Mouse (Mus musculus) limb, embryonic 13.5 days (tissue): ENCODE data around the gene Nr2c2. TPM values are rescaled to one million over a fixed set of nuclear protein-coding genes. Genes with fewer than 3 reads are reported as not detected.

Experiments
- ATAC-seq: fragments of 200-750 bp; cut with Nextera tagmentation; 2 replicates; pipeline ENCODE4 v1.8.0; 2017; ENCODE audit warnings: low read depth, moderate number of reproducible peaks, moderate TSS enrichment; ENCODE audit not compliant: low FRiP score
- H3K27ac ChIP-seq: fragments of 300-500 bp; sonication (generic); 2 replicates; pipeline ENCODE4 v1.5.1; 2015; ENCODE audit warnings: inconsistent platforms, mild to moderate bottlenecking, moderate library complexity
- H3K27me3 ChIP-seq: fragments of 300-500 bp; sonication (generic); 2 replicates; pipeline ENCODE4 v1.6.1; 2015; ENCODE audit warnings: mild to moderate bottlenecking, inconsistent platforms
- H3K36me3 ChIP-seq: fragments of 300-500 bp; sonication (generic); 2 replicates; pipeline ENCODE4 v1.6.1; 2015; ENCODE audit warnings: inconsistent platforms, mild to moderate bottlenecking, moderate library complexity
- H3K4me1 ChIP-seq: fragments of 300-500 bp; sonication (generic); 2 replicates; pipeline ENCODE4 v1.6.1; 2015; ENCODE audit warnings: inconsistent platforms
- H3K4me2 ChIP-seq: fragments of 300-500 bp; sonication (generic); replicated peaks from 2 replicates; pipeline ENCODE4 v1.6.1; 2015; ENCODE audit warnings: inconsistent platforms, mild to moderate bottlenecking, moderate library complexity
- H3K4me3 ChIP-seq: fragments of 300-500 bp; sonication (generic); 2 replicates; pipeline ENCODE4 v1.5.1; 2015; ENCODE audit warnings: moderate library complexity, mild to moderate bottlenecking, inconsistent platforms
- H3K9ac ChIP-seq: fragments of 300-500 bp; sonication (generic); 2 replicates; pipeline ENCODE4 v1.6.1; 2015; ENCODE audit warnings: mild to moderate bottlenecking, inconsistent platforms
- H3K9me3 ChIP-seq: fragments of 300-500 bp; sonication (generic); 2 replicates; pipeline ENCODE4 v1.6.1; 2016; ENCODE audit warnings: inconsistent platforms
- WGBS: fragments of 180-500 bp; shearing (Covaris S2); methylation state at CpG from one replicate; pipeline ENCODE4 v1.1.7; 2015; 5-methylcytosine and 5-hydroxymethylcytosine counted together
- polyA plus RNA-seq: library from polyadenylated mRNA; unstranded; fragments of >200 nt; fragmentation: Nextera tagmentation; extraction: Ambion mirVana; gene quantifications from 2 replicates; pipeline ENCODE4 v1.2.1, GENCODE M21; 2015

Nr2c2 gene
- 21.1 and 24.3 TPM in 2 replicates for polyA plus RNA-seq

GRCm38 (mm10) chr6:92091130-92091591 is at the start of gene Nr2c2:
Gene Nr2c2, plus strand, starts transcription at chr6:92091390.
- under 1% methylated on average over 46 of the region's 58 CpGs for WGBS
- H3K4me1 ChIP-seq = peaks cover 38% of the 10 kb centered on the region
- H3K36me3 ChIP-seq = no peaks in the 10 kb centered on the region
- peak within 1 kb of the TSS; percentile 98 for H3K9ac ChIP-seq
- H3K9me3 ChIP-seq = no peaks in the 10 kb centered on the region
- H3K27ac ChIP-seq = peak within 1 kb of the TSS; percentile 99
- no peaks in the 10 kb centered on the region for H3K27me3 ChIP-seq
- peak within 1 kb of the TSS; percentile 94 for H3K4me3 ChIP-seq
- peak; percentile 20; the same call in 1 of the 2 replicates for ATAC-seq
- H3K4me2 ChIP-seq = peak within 1 kb of the TSS; percentile 81

DNA sequence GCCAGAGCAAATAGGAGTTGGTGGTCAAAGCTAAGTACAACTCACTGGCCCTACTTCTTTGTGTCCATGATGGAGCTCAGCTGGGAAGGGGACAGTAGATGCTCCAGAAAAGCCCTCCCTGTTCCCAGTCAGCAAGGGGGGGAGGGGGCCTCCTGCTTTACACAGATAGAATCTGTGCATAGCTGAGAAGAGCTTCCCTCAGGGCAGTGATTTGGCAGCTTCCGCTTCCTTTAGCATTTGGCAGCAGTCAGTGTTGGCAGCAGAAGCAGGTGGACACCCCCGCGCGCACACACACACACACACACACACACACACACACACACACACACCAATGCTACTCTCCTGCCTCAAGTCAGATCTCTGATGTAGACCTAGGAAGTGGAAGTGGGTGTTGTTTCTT is 49.1 kb upstream of the Nr2c2 start:
- Histone ChIP-seq H3K9me3 (no peaks in the 10 kb centered on the region), H3K27me3 (no peaks in the 10 kb centered on the region), H3K27ac (no peak overlapping the region), H3K9ac (no peak overlapping the region), H3K4me1 (no peaks in the 10 kb centered on the region), H3K4me2 (no peak overlapping the region), H3K36me3 (no peaks in the 10 kb centered on the region), H3K4me3 (no peak overlapping the region)
- WGBS = 85% methylated on average over 3 of the region's 4 CpGs
- ATAC-seq = no peak

DNA sequence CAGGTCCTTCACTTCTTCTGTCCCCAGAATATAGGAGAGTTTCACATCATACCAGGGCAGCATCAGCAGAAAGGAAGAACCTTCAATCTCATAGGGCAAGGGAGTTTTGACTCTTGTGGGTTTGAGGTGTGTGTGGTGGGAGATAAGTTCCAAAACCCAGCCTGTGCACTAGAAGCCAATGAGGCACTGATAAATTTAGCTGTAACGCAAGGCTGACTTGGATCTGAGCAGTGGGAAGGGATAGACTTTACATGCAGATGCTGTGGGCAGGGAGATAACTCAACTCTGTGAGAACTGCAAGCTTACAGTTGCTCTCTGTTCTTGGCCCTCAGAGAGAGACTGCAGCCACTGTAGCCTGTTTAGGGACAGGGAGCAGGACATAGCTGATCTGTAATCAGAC is 48.3 kb upstream of the Nr2c2 start:
- no peak overlapping the region for H3K27ac ChIP-seq
- no peaks in the 10 kb centered on the region for H3K36me3 ChIP-seq
- 81% methylated on average over 1 of the region's 1 CpGs for WGBS
- no peak for ATAC-seq
- no peak overlapping the region for H3K4me2 ChIP-seq
- no peaks in the 10 kb centered on the region for H3K27me3 ChIP-seq
- H3K4me1 ChIP-seq = no peaks in the 10 kb centered on the region
- H3K9me3 ChIP-seq = no peaks in the 10 kb centered on the region
- H3K4me3 ChIP-seq = no peak overlapping the region
- no peak overlapping the region for H3K9ac ChIP-seq

DNA sequence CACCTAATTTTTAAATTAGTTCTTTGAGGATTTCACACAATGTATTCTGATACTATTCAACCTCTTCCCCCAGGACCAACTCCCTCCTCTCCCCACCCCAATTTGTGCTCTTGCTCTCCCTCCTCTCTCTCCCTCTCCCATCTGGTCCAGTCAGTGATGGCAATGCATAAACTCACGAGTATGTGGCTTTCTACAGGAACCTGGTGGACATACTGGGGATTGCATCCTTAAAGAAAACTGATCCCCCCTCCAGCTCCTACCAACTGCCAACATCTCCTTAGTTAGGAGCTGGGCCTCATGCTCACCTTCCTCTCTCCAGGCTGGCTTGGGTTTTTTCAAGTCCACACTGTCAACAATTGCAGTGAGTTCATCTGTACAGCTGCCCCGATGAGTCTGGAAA is 33.4 kb upstream of the Nr2c2 start:
- WGBS = 50% methylated on average over 2 of the region's 2 CpGs
- no peak for ATAC-seq

GRCm38 (mm10) chr6:92061725-92062124 is 29.5 kb upstream of the Nr2c2 start:
- ATAC-seq = no peak
- no peaks in the 10 kb centered on the region for H3K9me3 ChIP-seq
- H3K9ac ChIP-seq = no peak overlapping the region
- no peak overlapping the region for H3K27ac ChIP-seq
- H3K4me3 ChIP-seq = no peak overlapping the region
- peaks cover 12% of the 10 kb centered on the region for H3K4me1 ChIP-seq
- no peak overlapping the region for H3K4me2 ChIP-seq
- WGBS = 56% methylated on average over 5 of the region's 5 CpGs
- H3K36me3 ChIP-seq = no peaks in the 10 kb centered on the region
- no peaks in the 10 kb centered on the region for H3K27me3 ChIP-seq

More for the DNA sequence above, 33.4 kb upstream of the Nr2c2 start:
- Histone ChIP-seq H3K27me3 (no peaks in the 10 kb centered on the region), H3K4me1 (peaks cover 12% of the 10 kb centered on the region), H3K36me3 (no peaks in the 10 kb centered on the region), H3K4me2 (no peak overlapping the region), H3K9ac (no peak overlapping the region), H3K9me3 (no peaks in the 10 kb centered on the region; the same call in 1 of the 2 replicates), H3K4me3 (no peak overlapping the region), H3K27ac (no peak overlapping the region)

- Histone ChIP-seq H3K9me3 (no peaks in the 10 kb centered on the region), H3K4me2 (no peak overlapping the region), H3K27ac (no peak overlapping the region), H3K27me3 (no peaks in the 10 kb centered on the region), H3K4me3 (no peak overlapping the region), H3K4me1 (peaks cover 12% of the 10 kb centered on the region), H3K36me3 (no peaks in the 10 kb centered on the region), H3K9ac (no peak overlapping the region)
- WGBS = 85% methylated on average over 2 of the region's 2 CpGs
- no peak for ATAC-seq
These were observed 27.7 kb upstream of the Nr2c2 start for GRCm38 (mm10) chr6:92063452-92063851.

DNA sequence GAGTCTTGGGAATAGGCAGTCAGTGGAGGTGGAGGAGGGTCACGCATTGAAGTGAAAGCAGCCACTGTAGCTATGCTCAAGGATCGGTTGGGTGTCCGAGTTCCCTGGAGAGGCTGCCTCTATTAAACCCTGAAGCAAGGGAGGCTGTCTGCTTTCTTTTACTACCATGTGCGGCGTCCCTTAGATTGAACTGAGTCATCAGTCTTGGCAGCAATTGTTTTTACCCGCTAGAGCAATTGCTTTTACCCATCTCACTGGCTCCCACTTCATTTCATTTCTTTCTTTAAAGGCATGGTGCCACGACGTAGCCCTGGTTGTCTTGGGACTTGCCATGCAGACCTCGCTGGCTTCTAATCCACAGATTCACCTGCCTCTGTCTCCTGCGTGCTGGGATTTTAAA is 27.1 kb upstream of the Nr2c2 start:
- Histone ChIP-seq H3K9ac (no peak overlapping the region), H3K27me3 (no peaks in the 10 kb centered on the region), H3K4me2 (no peak overlapping the region), H3K27ac (no peak overlapping the region), H3K4me3 (no peak overlapping the region), H3K36me3 (no peaks in the 10 kb centered on the region), H3K4me1 (peaks cover 12% of the 10 kb centered on the region), H3K9me3 (no peaks in the 10 kb centered on the region)
- no peak for ATAC-seq
- 75% methylated on average over 10 of the region's 10 CpGs for WGBS

DNA sequence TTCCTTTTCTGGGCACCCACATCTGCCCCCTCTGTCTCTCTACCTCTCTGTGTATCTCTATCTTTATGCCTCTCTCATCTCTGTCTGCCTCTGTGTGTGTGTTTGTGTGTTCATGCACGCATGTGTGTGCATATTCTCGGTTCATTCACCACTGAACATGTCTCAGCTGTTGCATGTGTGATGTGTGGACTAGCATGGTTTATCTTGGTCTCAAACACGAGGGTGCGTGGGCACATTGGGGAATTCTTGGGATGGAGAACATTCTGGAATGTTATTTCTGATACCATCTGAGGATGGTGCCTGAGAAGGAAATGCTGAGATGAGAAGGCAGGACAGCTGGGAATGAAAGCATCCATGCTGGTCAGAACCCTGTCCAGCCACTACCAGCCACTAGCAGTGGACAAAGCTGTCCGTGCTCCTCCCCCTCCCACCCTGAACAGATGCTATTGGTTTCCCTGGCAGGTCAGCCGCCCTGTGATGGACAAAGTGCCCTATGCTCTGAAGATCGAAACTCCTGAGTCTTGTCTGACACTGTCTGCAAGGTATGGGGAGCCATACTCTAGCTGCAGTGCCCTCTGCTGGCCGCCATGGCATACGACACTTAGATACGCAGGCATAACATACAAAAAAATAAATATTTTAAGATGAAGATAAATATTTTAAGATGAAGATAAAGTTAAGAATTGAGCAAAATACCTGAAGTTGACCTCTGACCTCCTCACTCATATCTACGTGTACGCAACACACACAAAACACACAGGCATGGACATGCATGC is 25.3 kb upstream of the Nr2c2 start:
- Histone ChIP-seq H3K9ac (no peak overlapping the region), H3K4me1 (peaks cover 12% of the 10 kb centered on the region), H3K36me3 (no peaks in the 10 kb centered on the region), H3K9me3 (no peaks in the 10 kb centered on the region), H3K4me3 (no peak overlapping the region), H3K27ac (no peak overlapping the region), H3K4me2 (no peak overlapping the region), H3K27me3 (no peaks in the 10 kb centered on the region)
- WGBS = 51% methylated on average over 12 of the region's 12 CpGs
- ATAC-seq = 0 out of 2 replicates have a peak, but pooled peaks have one; percentile 30

DNA sequence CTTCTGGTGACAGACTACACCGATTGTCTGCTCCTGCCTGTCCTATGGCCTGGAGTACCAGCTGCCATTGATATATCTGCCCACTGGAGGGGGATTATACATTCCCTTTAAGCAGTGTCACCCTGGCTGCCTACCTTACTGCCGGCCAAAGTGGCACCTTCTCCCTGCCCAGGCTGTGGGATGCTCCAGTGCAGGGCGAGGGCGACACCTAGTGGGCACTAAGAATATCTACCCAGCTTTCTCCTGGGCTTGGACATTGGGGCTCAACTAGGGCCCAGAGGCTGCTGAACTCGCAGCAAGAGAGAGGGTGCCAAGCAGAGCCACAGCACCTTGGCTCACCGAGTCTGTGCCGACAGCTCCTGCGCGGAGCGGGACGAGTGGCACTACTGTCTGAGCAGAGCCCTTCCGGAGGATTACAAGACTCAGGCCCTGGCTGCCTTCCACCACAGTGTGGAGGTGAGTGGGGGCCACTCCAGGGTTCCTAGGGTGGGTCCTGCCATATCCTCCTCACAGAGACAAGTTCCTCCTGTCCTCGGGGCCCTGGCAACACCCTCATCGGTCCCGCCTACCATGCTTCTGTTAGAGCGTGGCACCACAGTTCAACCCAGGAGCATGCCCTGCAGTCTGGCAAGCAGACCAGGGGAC is 23.9 kb upstream of the Nr2c2 start:
- H3K27me3 ChIP-seq = no peaks in the 10 kb centered on the region
- H3K4me1 ChIP-seq = peaks cover 4% of the 10 kb centered on the region; the same call in 1 of the 2 replicates
- H3K4me2 ChIP-seq = no peak overlapping the region
- H3K4me3 ChIP-seq = no peak overlapping the region
- no peaks in the 10 kb centered on the region for H3K9me3 ChIP-seq
- 31% methylated on average over 16 of the region's 16 CpGs for WGBS
- no peaks in the 10 kb centered on the region for H3K36me3 ChIP-seq
- no peak overlapping the region for H3K27ac ChIP-seq
- no peak overlapping the region; the same call in 1 of the 2 replicates for H3K9ac ChIP-seq
- ATAC-seq = peak; percentile 74

DNA sequence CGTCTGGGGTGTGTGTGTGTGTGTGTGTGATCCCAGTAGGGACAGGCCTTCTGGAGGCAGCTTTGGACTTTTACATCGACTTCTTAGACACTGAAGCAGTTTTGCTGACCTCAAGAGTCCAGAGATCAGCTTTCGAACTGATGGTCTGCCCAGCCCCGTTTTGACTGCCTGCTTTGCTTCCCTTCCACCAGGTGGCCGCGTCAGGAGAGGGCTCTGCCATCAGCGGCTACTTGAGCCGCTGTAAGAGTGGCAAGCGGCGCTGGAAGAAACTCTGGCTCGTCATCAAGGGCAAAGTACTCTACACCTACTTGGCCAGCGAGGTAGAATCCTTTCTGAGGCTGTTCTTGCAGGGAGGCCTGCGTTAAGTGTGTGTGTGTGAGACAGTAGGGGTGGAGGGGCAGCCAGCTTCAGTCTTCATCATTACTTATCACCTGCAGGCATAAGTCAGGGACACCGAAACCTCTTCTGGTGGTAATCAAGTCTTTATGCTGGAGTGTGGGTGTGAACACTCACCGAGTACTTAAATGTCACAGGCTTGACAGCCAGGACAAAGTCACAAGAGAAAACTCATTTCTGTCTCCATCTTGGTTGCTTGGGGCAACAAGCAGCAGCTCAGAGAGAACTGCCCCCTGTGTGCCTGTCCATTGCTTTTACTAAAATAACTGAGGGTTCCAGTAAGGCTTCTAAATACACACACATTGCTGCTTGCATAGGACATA is 19.9 kb upstream of the Nr2c2 start:
- 47% methylated on average over 15 of the region's 15 CpGs for WGBS
- ATAC-seq = no peak
- H3K4me1 ChIP-seq = 0 out of 2 replicates have a peak, but pooled peaks cover 3% of the 10 kb centered on the region

DNA sequence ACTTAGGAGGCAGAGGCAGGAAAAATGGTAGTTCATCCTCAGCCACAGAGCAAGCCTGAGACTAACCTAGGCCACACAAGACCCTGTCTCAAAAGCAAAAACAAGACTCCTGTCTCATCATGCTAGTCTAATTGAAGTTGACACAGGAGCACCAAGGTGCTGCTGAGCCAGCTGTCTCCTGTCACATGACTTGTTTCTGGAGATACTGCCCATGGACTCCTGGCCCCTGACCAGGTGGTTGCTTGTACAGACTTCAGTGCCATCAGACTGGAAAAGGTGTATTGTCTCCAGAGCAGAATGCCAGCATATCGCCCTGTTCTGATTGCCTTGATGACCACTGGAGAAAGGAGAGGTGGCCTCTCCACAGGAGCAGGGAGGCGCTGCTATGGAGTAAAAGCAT is 10.5 kb upstream of the Nr2c2 start:
- no peak overlapping the region for H3K4me3 ChIP-seq
- no peak for ATAC-seq
- H3K36me3 ChIP-seq = no peaks in the 10 kb centered on the region
- H3K4me1 ChIP-seq = peaks cover 4% of the 10 kb centered on the region; the same call in 1 of the 2 replicates
- no peak overlapping the region for H3K27ac ChIP-seq
- no peak overlapping the region for H3K9ac ChIP-seq
- no peaks in the 10 kb centered on the region for H3K9me3 ChIP-seq
- H3K27me3 ChIP-seq = no peaks in the 10 kb centered on the region
- H3K4me2 ChIP-seq = no peak overlapping the region
- WGBS = 87% methylated on average over 2 of the region's 2 CpGs

More for the DNA sequence above, 19.9 kb upstream of the Nr2c2 start:
- no peaks in the 10 kb centered on the region for H3K27me3 ChIP-seq
- H3K27ac ChIP-seq = no peak overlapping the region
- H3K36me3 ChIP-seq = no peaks in the 10 kb centered on the region
- no peak overlapping the region for H3K4me2 ChIP-seq
- H3K4me3 ChIP-seq = no peak overlapping the region
- no peaks in the 10 kb centered on the region for H3K9me3 ChIP-seq
- H3K9ac ChIP-seq = no peak overlapping the region

GRCm38 (mm10) chr6:92082756-92083155 is 8.4 kb upstream of the Nr2c2 start:
- WGBS = 84% methylated on average over 4 of the region's 4 CpGs
- no peak overlapping the region for H3K4me2 ChIP-seq
- no peak overlapping the region for H3K4me3 ChIP-seq
- H3K4me1 ChIP-seq = peaks cover 4% of the 10 kb centered on the region; the same call in 1 of the 2 replicates
- no peaks in the 10 kb centered on the region for H3K36me3 ChIP-seq
- ATAC-seq = no peak
- H3K9ac ChIP-seq = no peak overlapping the region
- no peaks in the 10 kb centered on the region for H3K27me3 ChIP-seq
- no peaks in the 10 kb centered on the region for H3K9me3 ChIP-seq
- no peak overlapping the region for H3K27ac ChIP-seq
